Mouse (Mus musculus) liver, postnatal 0 days (tissue): ENCODE measurements at regions not wholly inside any gene's neighbourhood (a gene's known extent, or its start where the extent isn't known, plus 50 kb on each side); places are given as distances from the start of the nearest gene placed in this dataset.

ENCODE experiments used
- ATAC-seq: fragments of 200-750 bp; cut with Nextera tagmentation; 2 replicates; pipeline ENCODE4 v1.8.0; 2017; ENCODE audit warnings: mild to moderate bottlenecking, moderate library complexity
- DNase-seq: peaks from one replicate; pipeline ENCODE4 v3.0.0-alpha.2; 2016
- H3K27ac ChIP-seq: fragments of 300-500 bp; sonication (generic); 2 replicates; pipeline ENCODE4 v1.5.1; 2014; ENCODE audit warnings: antibody characterized with exemption, moderate library complexity, mild to moderate bottlenecking, low read depth
- H3K27me3 ChIP-seq: fragments of 300-500 bp; sonication (generic); 2 replicates; pipeline ENCODE4 v1.6.1; 2014; ENCODE audit warnings: low read length, control low read depth, mixed read lengths; ENCODE audit not compliant: insufficient read depth
- H3K36me3 ChIP-seq: fragments of 300-500 bp; sonication (generic); replicated peaks from 2 replicates; pipeline ENCODE4 v1.6.1; 2014; ENCODE audit warnings: mild to moderate bottlenecking, control low read depth, low read length, moderate library complexity, mixed read lengths; ENCODE audit not compliant: insufficient read depth
- H3K4me1 ChIP-seq: fragments of 300-500 bp; sonication (generic); 2 replicates; pipeline ENCODE4 v1.6.1; 2014; ENCODE audit warnings: antibody characterized with exemption, mild to moderate bottlenecking, control low read depth; ENCODE audit not compliant: insufficient read depth
- H3K4me2 ChIP-seq: fragments of 300-500 bp; sonication (generic); 2 replicates; pipeline ENCODE4 v1.6.1; 2014; ENCODE audit warnings: low read depth, mild to moderate bottlenecking, low read length, moderate library complexity, mixed read lengths
- H3K4me3 ChIP-seq: fragments of 300-500 bp; sonication (generic); 2 replicates; pipeline ENCODE4 v1.5.1; 2014; ENCODE audit warnings: low read depth, low read length
- H3K9ac ChIP-seq: fragments of 300-500 bp; sonication (generic); replicated peaks from 2 replicates; pipeline ENCODE4 v1.6.1; 2014; ENCODE audit warnings: mild to moderate bottlenecking, moderate library complexity
- H3K9me3 ChIP-seq: fragments of 300-500 bp; sonication (generic); 2 replicates; pipeline ENCODE4 v1.6.1; 2016; ENCODE audit warnings: mild to moderate bottlenecking, control low read depth, low read length, mixed read lengths
- CTCF ChIP-seq: sonication (generic); IDR thresholded peaks from 2 replicates; pipeline ENCODE4 v1.5.1; 2016; ENCODE audit warnings: antibody characterized with exemption, low read depth
- EP300 ChIP-seq: IDR thresholded peaks from 2 replicates; pipeline ENCODE4 v1.6.1; 2016; ENCODE audit warnings: antibody characterized with exemption, low read depth, mild to moderate bottlenecking
- whole genome bisulfite sequencing: fragments of 180-500 bp; shearing (Covaris S2); extraction: QIAGEN DNeasy Blood & Tissue Kit; methylation state at CpG from one replicate; pipeline ENCODE4 v1.1.7; 2014; ENCODE audit not compliant: insufficient replicate concordance; 5-methylcytosine and 5-hydroxymethylcytosine counted together

- TF ChIP-seq CTCF: no peak
- TF ChIP-seq EP300: no peak
- whole genome bisulfite sequencing: 71% methylated on average over 5 of the region's 5 CpGs
- H3K9me3 ChIP-seq: no peaks in the 10 kb centered on the region
- no peak overlapping the region for H3K27ac ChIP-seq
- ATAC-seq: no peak
- DNase-seq: no peak
- no peak overlapping the region for H3K4me2 ChIP-seq
- no peak overlapping the region for H3K4me3 ChIP-seq
- no peaks in the 10 kb centered on the region for H3K36me3 ChIP-seq
- H3K4me1 ChIP-seq: no peaks in the 10 kb centered on the region
- no peaks in the 10 kb centered on the region for H3K27me3 ChIP-seq
- H3K9ac ChIP-seq: no peak overlapping the region
Observed at GRCm38 (mm10) chr7:111215586-111215985, 132.8 kb upstream of the Eif4g2 start.

DNA sequence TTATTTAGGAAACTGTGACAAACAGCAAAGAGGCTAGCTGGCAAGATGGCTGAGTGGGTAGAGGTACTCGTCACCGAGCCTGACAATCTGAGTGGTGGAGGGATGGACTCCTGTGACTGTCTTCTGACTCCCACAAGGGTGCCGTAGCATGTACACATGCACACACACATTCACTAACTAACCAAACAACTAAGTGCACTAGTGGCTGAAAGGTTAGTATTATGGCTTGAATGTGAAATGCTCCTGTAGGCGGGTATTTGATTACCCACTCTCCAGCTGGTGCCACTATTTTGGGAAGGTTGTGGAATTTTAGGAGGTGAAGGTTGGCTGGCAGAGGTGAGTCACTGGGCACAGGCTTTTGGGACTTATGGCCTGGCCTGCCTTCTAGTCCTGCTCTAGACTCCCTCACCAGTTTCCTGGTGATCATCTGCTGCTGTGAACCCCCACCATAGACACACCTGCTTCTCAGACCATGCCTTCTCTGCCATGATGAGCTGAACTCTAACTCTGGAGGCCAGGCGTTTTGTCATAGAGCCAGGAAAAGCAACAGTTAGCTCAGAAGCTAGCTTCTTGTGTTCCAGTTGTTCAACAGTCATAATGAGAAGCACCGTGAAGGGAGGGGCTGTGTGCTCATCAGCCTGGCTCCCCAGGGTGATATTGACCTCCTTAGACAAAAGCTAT is 131.5 kb upstream of the Eif4g2 start:
- Histone ChIP-seq H3K27ac (no peak overlapping the region), H3K4me2 (no peak overlapping the region), H3K4me3 (no peak overlapping the region), H3K36me3 (no peaks in the 10 kb centered on the region), H3K4me1 (no peaks in the 10 kb centered on the region), H3K9me3 (no peaks in the 10 kb centered on the region), H3K9ac (no peak overlapping the region), H3K27me3 (no peaks in the 10 kb centered on the region)
- no peak for DNase-seq
- WGBS: 83% methylated on average over 6 of the region's 6 CpGs
- TF ChIP-seq EP300 (no peak), CTCF (no peak)
- no peak for ATAC-seq

GRCm38 (mm10) chr7:111212188-111212587 is 129.4 kb upstream of the Eif4g2 start:
- no peak for ATAC-seq
- no peaks in the 10 kb centered on the region for H3K4me1 ChIP-seq
- H3K9ac ChIP-seq: no peak overlapping the region
- H3K4me2 ChIP-seq: no peak overlapping the region
- no peak overlapping the region for H3K27ac ChIP-seq
- no peak for DNase-seq
- H3K27me3 ChIP-seq: no peaks in the 10 kb centered on the region
- WGBS: 73% methylated on average over 5 of the region's 5 CpGs
- no peaks in the 10 kb centered on the region for H3K36me3 ChIP-seq
- TF ChIP-seq CTCF (no peak), EP300 (no peak)
- H3K9me3 ChIP-seq: no peaks in the 10 kb centered on the region
- no peak overlapping the region for H3K4me3 ChIP-seq

DNA sequence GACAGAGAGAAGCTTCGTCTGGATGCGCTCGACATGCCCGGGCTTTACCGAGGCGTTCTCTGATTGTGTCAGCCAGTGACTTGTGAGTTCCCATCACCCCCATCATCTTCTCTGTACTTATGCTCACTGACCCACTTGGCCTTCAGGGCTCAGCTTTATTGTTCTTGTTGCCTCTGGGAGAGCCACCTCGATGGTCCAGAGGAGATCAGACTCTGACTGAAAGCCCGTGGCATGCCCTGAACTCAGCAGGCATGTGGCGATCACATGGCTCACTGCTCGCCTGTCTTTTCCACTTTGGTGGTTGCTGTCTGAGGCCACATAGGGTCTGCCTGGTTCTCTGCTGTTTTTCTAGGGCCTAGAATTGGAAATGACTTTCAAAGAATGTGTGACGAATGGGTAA is 128.8 kb upstream of the Eif4g2 start:
- H3K27ac ChIP-seq: no peak overlapping the region
- no peak overlapping the region for H3K4me3 ChIP-seq
- no peaks in the 10 kb centered on the region for H3K4me1 ChIP-seq
- no peak overlapping the region for H3K4me2 ChIP-seq
- H3K9me3 ChIP-seq: no peaks in the 10 kb centered on the region
- TF ChIP-seq EP300: no peak
- no peak for TF ChIP-seq CTCF
- no peaks in the 10 kb centered on the region for H3K36me3 ChIP-seq
- ATAC-seq (no peak), DNase-seq (no peak)
- 74% methylated on average over 11 of the region's 11 CpGs for WGBS
- H3K9ac ChIP-seq: no peak overlapping the region
- no peaks in the 10 kb centered on the region for H3K27me3 ChIP-seq

DNA sequence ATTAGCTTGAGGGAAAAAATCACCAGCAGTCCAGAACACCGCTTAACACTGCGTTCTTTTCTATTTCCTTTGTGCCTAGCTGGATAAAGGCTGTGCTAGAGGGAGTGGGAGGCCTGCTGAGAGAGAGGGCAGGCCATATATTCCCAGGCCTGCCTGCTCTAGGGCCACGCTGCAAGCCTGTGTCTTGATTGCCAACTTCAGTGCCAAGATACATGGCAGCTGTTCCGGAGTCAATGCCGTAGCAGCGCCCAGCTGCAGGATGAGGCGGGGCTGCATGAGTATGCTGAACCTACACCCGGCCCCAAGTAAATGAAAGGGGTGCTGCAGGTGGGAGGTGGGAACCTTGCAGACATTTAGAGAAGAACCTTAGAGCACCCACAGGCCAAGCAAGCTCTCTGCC is 127.5 kb upstream of the Eif4g2 start:
- H3K9me3 ChIP-seq: no peaks in the 10 kb centered on the region
- no peak overlapping the region for H3K9ac ChIP-seq
- 87% methylated on average over 8 of the region's 8 CpGs for WGBS
- no peak overlapping the region for H3K4me2 ChIP-seq
- no peak for TF ChIP-seq EP300
- TF ChIP-seq CTCF: no peak
- H3K36me3 ChIP-seq: no peaks in the 10 kb centered on the region
- no peaks in the 10 kb centered on the region for H3K27me3 ChIP-seq
- ATAC-seq (no peak), DNase-seq (no peak)
- H3K4me3 ChIP-seq: no peak overlapping the region
- no peak overlapping the region for H3K27ac ChIP-seq
- H3K4me1 ChIP-seq: no peaks in the 10 kb centered on the region

DNA sequence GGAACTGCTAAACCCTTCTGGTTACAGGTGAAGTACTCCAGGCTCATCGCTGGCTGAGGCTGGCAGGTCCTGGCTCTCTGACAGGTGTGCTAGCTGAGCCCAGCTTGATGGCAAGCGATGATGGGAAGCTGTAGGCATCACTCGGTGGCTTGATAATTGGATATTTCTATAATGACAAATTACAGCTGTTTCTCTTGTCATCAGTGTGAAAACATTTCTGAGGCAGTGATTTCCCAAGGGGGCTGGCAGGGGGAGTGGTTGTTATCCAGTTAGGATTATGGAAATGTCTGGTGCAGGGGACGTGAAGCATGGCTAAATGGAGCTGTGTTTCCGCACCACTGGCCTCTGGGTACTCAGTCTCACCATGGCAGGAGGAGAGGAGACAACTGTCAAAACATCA is 123.0 kb upstream of the Eif4g2 start:
- Histone ChIP-seq H3K36me3 (no peaks in the 10 kb centered on the region), H3K27ac (no peak overlapping the region), H3K4me3 (no peak overlapping the region), H3K9ac (no peak overlapping the region), H3K27me3 (no peaks in the 10 kb centered on the region), H3K4me1 (no peaks in the 10 kb centered on the region), H3K4me2 (no peak overlapping the region), H3K9me3 (no peaks in the 10 kb centered on the region; the same call in 1 of the 2 replicates)
- DNase-seq (no peak), ATAC-seq (no peak)
- WGBS: 87% methylated on average over 5 of the region's 5 CpGs
- TF ChIP-seq EP300 (no peak), CTCF (no peak)
